Mouse (Mus musculus) embryonic facial prominence, embryonic 12.5 days (tissue): ENCODE results near the gene Emilin1. TPM values are rescaled to one million over a fixed set of nuclear protein-coding genes. Genes with fewer than 3 reads are reported as not detected.
"Not testable (repeated sequence)": the region's sequence is repeated elsewhere in the genome, so short reads cannot be mapped to it uniquely, and the experiment has no call there.

Experiments used
- ATAC-seq: fragments of 200-750 bp; cut with Nextera tagmentation; 2 replicates; pipeline ENCODE4 v1.8.0; 2017; ENCODE audit not compliant: insufficient number of reproducible peaks, insufficient read depth, low FRiP score, low TSS enrichment
- H3K27ac ChIP-seq: fragments of 300-500 bp; sonication (generic); 2 replicates; pipeline ENCODE4 v1.5.1; 2016; ENCODE audit warnings: mild to moderate bottlenecking
- H3K27me3 ChIP-seq: fragments of 300-500 bp; sonication (generic); 2 replicates; pipeline ENCODE4 v1.6.1; 2016; ENCODE audit warnings: mild to moderate bottlenecking, moderate library complexity
- H3K36me3 ChIP-seq: fragments of 300-500 bp; sonication (generic); 2 replicates; pipeline ENCODE4 v1.6.1; 2016; ENCODE audit warnings: mild to moderate bottlenecking
- H3K4me1 ChIP-seq: fragments of 300-500 bp; sonication (generic); 2 replicates; pipeline ENCODE4 v1.6.1; 2016
- H3K4me2 ChIP-seq: fragments of 300-500 bp; sonication (generic); replicated peaks from 2 replicates; pipeline ENCODE4 v1.6.1; 2016; ENCODE audit warnings: mild to moderate bottlenecking, moderate library complexity
- H3K4me3 ChIP-seq: fragments of 300-500 bp; sonication (generic); 2 replicates; pipeline ENCODE4 v1.5.1; 2016; ENCODE audit warnings: mild to moderate bottlenecking
- H3K9ac ChIP-seq: fragments of 300-500 bp; sonication (generic); 2 replicates; pipeline ENCODE4 v1.6.1; 2016; ENCODE audit warnings: mild to moderate bottlenecking, moderate library complexity
- H3K9me3 ChIP-seq: fragments of 300-500 bp; sonication (generic); 2 replicates; pipeline ENCODE4 v1.6.1; 2016; ENCODE audit warnings: mild to moderate bottlenecking, moderate library complexity
- WGBS: fragments of 180-500 bp; shearing (Covaris S2); methylation state at CpG from one replicate; pipeline ENCODE4 v1.1.7; 2016; 5-methylcytosine and 5-hydroxymethylcytosine counted together
- polyA plus RNA-seq: library from polyadenylated mRNA; unstranded; fragments of >200 nt; fragmentation: Nextera tagmentation; extraction: Ambion mirVana; gene quantifications from 2 replicates; pipeline ENCODE4 v1.2.1, GENCODE M21; 2016

Gene Emilin1
- polyA plus RNA-seq, 1 experiment from 2014 or later = 252 TPM

GRCm38 (mm10) chr5:30879347-30879943 lies 33.8 kb upstream of the Emilin1 start:
- no peaks in the 10 kb centered on the region for H3K27me3 ChIP-seq
- 73% methylated on average over 5 of the region's 5 CpGs for WGBS
- H3K4me2 ChIP-seq = no peak overlapping the region
- H3K27ac ChIP-seq = 0 out of 2 replicates have a peak overlapping the region, but pooled peaks have one; percentile 36
- peaks cover 38% of the 10 kb centered on the region for H3K36me3 ChIP-seq
- H3K9me3 ChIP-seq = no peaks in the 10 kb centered on the region
- no peak for ATAC-seq
- H3K9ac ChIP-seq = no peak overlapping the region
- H3K4me3 ChIP-seq = no peak overlapping the region
- H3K4me1 ChIP-seq = peaks cover 9% of the 10 kb centered on the region

GRCm38 (mm10) chr5:30881839-30882238 lies 31.4 kb upstream of the Emilin1 start:
- WGBS = 83% methylated on average over 4 of the region's 4 CpGs
- peaks cover 11% of the 10 kb centered on the region for H3K4me1 ChIP-seq
- not testable (repeated sequence) for ATAC-seq, H3K27ac ChIP-seq, H3K4me3 ChIP-seq, H3K27me3 ChIP-seq, H3K9ac ChIP-seq, H3K9me3 ChIP-seq, H3K4me2 ChIP-seq
- H3K36me3 ChIP-seq = peaks cover 14% of the 10 kb centered on the region

GRCm38 (mm10) chr5:30886209-30886608 lies 27.0 kb upstream of the Emilin1 start:
- Histone ChIP-seq H3K4me1 (peaks cover 16% of the 10 kb centered on the region), H3K27me3 (no peaks in the 10 kb centered on the region), H3K36me3 (peaks cover 9% of the 10 kb centered on the region), H3K9me3 (no peaks in the 10 kb centered on the region), H3K4me3 (no peak overlapping the region), H3K27ac (no peak overlapping the region), H3K9ac (no peak overlapping the region), H3K4me2 (no peak overlapping the region)
- 67% methylated on average over 4 of the region's 4 CpGs for WGBS
- no peak for ATAC-seq

GRCm38 (mm10) chr5:30886731-30887130 lies 26.5 kb upstream of the Emilin1 start:
- H3K4me2 ChIP-seq = peak overlapping the region; percentile 75
- 37% methylated on average over 5 of the region's 5 CpGs for WGBS

GRCm38 (mm10) chr5:30887331-30887761 lies 25.9 kb upstream of the Emilin1 start:
- peak overlapping the region; percentile 63 for H3K9ac ChIP-seq
- H3K4me1 ChIP-seq = peaks cover 16% of the 10 kb centered on the region
- H3K36me3 ChIP-seq = peaks cover 20% of the 10 kb centered on the region
- no peaks in the 10 kb centered on the region for H3K27me3 ChIP-seq
- no peaks in the 10 kb centered on the region for H3K9me3 ChIP-seq
- peak overlapping the region; percentile 98 for H3K27ac ChIP-seq
- peak overlapping the region; percentile 80 for H3K4me3 ChIP-seq
- H3K4me2 ChIP-seq = peak overlapping the region; percentile 75
- ATAC-seq = peak; percentile 68
- WGBS = 0% methylated on average over 19 of the region's 19 CpGs

More at GRCm38 (mm10) chr5:30886731-30887130, 26.5 kb upstream of the Emilin1 start:
- ATAC-seq = no peak
- peaks cover 16% of the 10 kb centered on the region for H3K4me1 ChIP-seq
- H3K9ac ChIP-seq = peak overlapping the region; percentile 63
- H3K27ac ChIP-seq = peak overlapping the region; percentile 98
- peak overlapping the region; percentile 80 for H3K4me3 ChIP-seq
- no peaks in the 10 kb centered on the region for H3K9me3 ChIP-seq
- no peaks in the 10 kb centered on the region for H3K27me3 ChIP-seq
- H3K36me3 ChIP-seq = peaks cover 14% of the 10 kb centered on the region

- Histone ChIP-seq H3K27ac (peak overlapping the region; percentile 98), H3K27me3 (no peaks in the 10 kb centered on the region), H3K4me3 (peak overlapping the region; percentile 80), H3K4me1 (peaks cover 16% of the 10 kb centered on the region), H3K9me3 (no peaks in the 10 kb centered on the region), H3K4me2 (peak overlapping the region; percentile 75), H3K9ac (peak overlapping the region; percentile 63), H3K36me3 (peaks cover 26% of the 10 kb centered on the region)
- WGBS = under 1% methylated on average over 28 of the region's 28 CpGs
- ATAC-seq = peak; percentile 73
Observed at GRCm38 (mm10) chr5:30887858-30888336, 25.3 kb upstream of the Emilin1 start.

GRCm38 (mm10) chr5:30888337-30889087 lies 24.7 kb upstream of the Emilin1 start, which contains the start of gene Agbl5:
TSS of gene Agbl5 (plus strand) at chr5:30888694.
- H3K4me3 ChIP-seq = peak within 1 kb of the TSS; percentile 80
- no peaks in the 10 kb centered on the region for H3K9me3 ChIP-seq
- peak within 1 kb of the TSS; percentile 75 for H3K4me2 ChIP-seq
- peak within 1 kb of the TSS; percentile 83 for H3K9ac ChIP-seq
- H3K27ac ChIP-seq = peak within 1 kb of the TSS; percentile 98
- H3K4me1 ChIP-seq = peaks cover 16% of the 10 kb centered on the region
- peaks cover 32% of the 10 kb centered on the region for H3K36me3 ChIP-seq
- H3K27me3 ChIP-seq = no peaks in the 10 kb centered on the region
- peak; percentile 91 for ATAC-seq
- WGBS = under 1% methylated on average over 42 of the region's 42 CpGs

GRCm38 (mm10) chr5:30889088-30889754 lies 24.0 kb upstream of the Emilin1 start:
- under 1% methylated on average over 35 of the region's 42 CpGs for WGBS
- ATAC-seq = no peak
- H3K27ac ChIP-seq = peak overlapping the region; percentile 98

GRCm38 (mm10) chr5:30890375-30890774 lies 22.8 kb upstream of the Emilin1 start:
- no peaks in the 10 kb centered on the region for H3K27me3 ChIP-seq
- H3K4me2 ChIP-seq = peak overlapping the region; percentile 75
- whole genome bisulfite sequencing = 75% methylated on average over 7 of the region's 7 CpGs
- peak overlapping the region; percentile 83 for H3K9ac ChIP-seq
- ATAC-seq = no peak
- peaks cover 16% of the 10 kb centered on the region for H3K4me1 ChIP-seq
- H3K27ac ChIP-seq = peak overlapping the region; percentile 98
- peaks cover 51% of the 10 kb centered on the region for H3K36me3 ChIP-seq
- peak overlapping the region; percentile 80 for H3K4me3 ChIP-seq
- no peaks in the 10 kb centered on the region for H3K9me3 ChIP-seq

More at GRCm38 (mm10) chr5:30889088-30889754, 24.0 kb upstream of the Emilin1 start:
- peak overlapping the region; percentile 80 for H3K4me3 ChIP-seq
- H3K4me1 ChIP-seq = peaks cover 16% of the 10 kb centered on the region
- H3K4me2 ChIP-seq = peak overlapping the region; percentile 75
- no peaks in the 10 kb centered on the region for H3K9me3 ChIP-seq
- peak overlapping the region; percentile 83 for H3K9ac ChIP-seq
- no peaks in the 10 kb centered on the region for H3K27me3 ChIP-seq
- H3K36me3 ChIP-seq = peaks cover 39% of the 10 kb centered on the region

GRCm38 (mm10) chr5:30901860-30902259 lies 11.3 kb upstream of the Emilin1 start:
- WGBS = 89% methylated on average over 5 of the region's 5 CpGs
- peaks cover 58% of the 10 kb centered on the region for H3K36me3 ChIP-seq
- H3K4me3 ChIP-seq = no peak overlapping the region
- H3K9ac ChIP-seq = no peak overlapping the region
- H3K4me1 ChIP-seq = peaks cover 17% of the 10 kb centered on the region
- H3K27ac ChIP-seq = no peak overlapping the region
- no peaks in the 10 kb centered on the region for H3K27me3 ChIP-seq
- H3K4me2 ChIP-seq = no peak overlapping the region
- ATAC-seq = no peak
- H3K9me3 ChIP-seq = no peaks in the 10 kb centered on the region

GRCm38 (mm10) chr5:30907413-30908059 lies 5.7 kb upstream of the Emilin1 start, which contains the start of gene Ost4:
TSS of gene Ost4 (minus strand) at chr5:30907788.
- H3K4me3 ChIP-seq = peak within 1 kb of the TSS; percentile 59
- peak within 1 kb of the TSS; percentile 81 for H3K9ac ChIP-seq
- WGBS = under 1% methylated on average over 58 of the region's 58 CpGs
- H3K4me2 ChIP-seq = peak within 1 kb of the TSS; percentile 93
- peak within 1 kb of the TSS; percentile 98 for H3K27ac ChIP-seq
- no peaks in the 10 kb centered on the region for H3K27me3 ChIP-seq
- peaks cover 32% of the 10 kb centered on the region for H3K36me3 ChIP-seq
- peaks cover 60% of the 10 kb centered on the region for H3K4me1 ChIP-seq
- ATAC-seq = peak; percentile 91
- no peaks in the 10 kb centered on the region for H3K9me3 ChIP-seq
